Mouse (Mus musculus): ENCODE results near the gene Lmo2. TPM values are rescaled to one million over a fixed set of nuclear protein-coding genes. Genes with fewer than 3 reads are reported as not detected.

The Lmo2 gene
- total RNA-seq, 2 experiments from 2014 or later, result 7.0 to 10.6 TPM

Other genes with a start within 250 kb of the Lmo2 start
- 10 to 100 TPM; 14.7 to 15.3 TPM for gene Nat10, start 196.7 kb upstream of the Lmo2 start, total RNA-seq (2021)
- 100 to 1,000 TPM; 108 to 110 TPM for gene Caprin1, start 160.3 kb upstream of the Lmo2 start, total RNA-seq (2021)
- 10 to 100 TPM; 41.2 to 44.7 TPM for gene Fbxo3, start 69.7 kb downstream of the Lmo2 start, total RNA-seq (2021)
- not detected for gene 4931422A03Rik, start 70.4 kb downstream of the Lmo2 start, total RNA-seq (2021)
- under 1 TPM; 0.33 to 0.59 TPM for gene Gm10912, start 107.8 kb downstream of the Lmo2 start, total RNA-seq (2021)
- gene Gm10799, start 110.6 kb downstream of the Lmo2 start, total RNA-seq (2021), result not detected
- gene Cd59b, start 111.9 kb downstream of the Lmo2 start, total RNA-seq (2021), result 1 to 10 TPM; 2.6 to 3.6 TPM
- 10 to 100 TPM; 16.3 to 22.5 TPM for gene Cd59a, start 137.8 kb downstream of the Lmo2 start, total RNA-seq (2021)
- gene A930018P22Rik, start 164.8 kb downstream of the Lmo2 start, total RNA-seq (2021), result 1 to 10 TPM; 1.0 to 1.3 TPM

All from gastrocnemius, postnatal 25 days (tissue).